9 mouse cellular contexts compared by ENCODE assay signal in genomic region chr6:126940451-126940850, GRCm38 (mm10). TPM values are rescaled to one million over a fixed set of nuclear protein-coding genes. Genes with fewer than 3 reads are reported as not detected.
A peak's percentile ranks its signal among the peaks of the same experiment; 100 is the strongest.
DNase-seq lines count a peak whose midpoint lies in the region; ATAC-seq lines count a peak whose summit lies in the region.
"Had no signal": no experiment of that assay in that cellular context is flagged by ENCODE, and none has a peak within 500 bp of the region (broad histone marks: within the 10 kb centered on the region; RNA-seq: fewer than 3 reads in every experiment).

No protein-coding gene starts in this region.

- H3K9me3 ChIP-seq in kidney, embryonic 14.5 days (ENCODE audit: control insufficient read depth, low read length): no peaks in the 10 kb centered on the region
- no peaks in the 10 kb centered on the region for H3K9me3 ChIP-seq in limb, embryonic 12.5 days

- no peak for DNase-seq in kidney, postnatal 10 days
- DNase-seq in MN1 (ENCODE audit: low spot score): peak; percentile 47
- DNase-seq in monocyte, adult 2 months (ENCODE audit: low read depth in 1 of 2, low spot score in 2 of 2): peak; percentile 23 to 39
- DNase-seq in adrenal gland, postnatal 4 days (ENCODE audit: low spot score in 2 of 2): no peak

- H3K4me1 ChIP-seq in kidney, embryonic 14.5 days (ENCODE audit: control insufficient read depth, insufficient read depth, low read length): peaks cover 11% of the 10 kb centered on the region; the same call in 1 of the 2 replicates
- H3K4me1 ChIP-seq in limb, embryonic 12.5 days (replicated peaks): peaks cover 30% of the 10 kb centered on the region

- H3K36me3 ChIP-seq in kidney, embryonic 14.5 days (ENCODE audit: control insufficient read depth, insufficient read depth, low read length): peaks cover 7% of the 10 kb centered on the region; the same call in 1 of the 2 replicates
- peaks cover 7% of the 10 kb centered on the region; the same call in 1 of the 2 replicates for H3K36me3 ChIP-seq in limb, embryonic 12.5 days

- no peak overlapping the region for H3K27ac ChIP-seq in kidney, embryonic 14.5 days (ENCODE audit: low read depth, low read length)
- H3K27ac ChIP-seq in limb, embryonic 12.5 days: no peak overlapping the region

- peak overlapping the region; percentile 73 for H3K4me3 ChIP-seq in kidney, embryonic 14.5 days (ENCODE audit: low read length)
- H3K4me3 ChIP-seq in limb, embryonic 12.5 days (replicated peaks): peak overlapping the region; percentile 75

- no peaks in the 10 kb centered on the region for H3K27me3 ChIP-seq in kidney, embryonic 14.5 days (ENCODE audit: control insufficient read depth, insufficient read depth, low read length)
- H3K27me3 ChIP-seq in limb, embryonic 12.5 days: no peaks in the 10 kb centered on the region

- ATAC-seq in kidney, embryonic 14.5 days (ENCODE audit: low FRiP score, low TSS enrichment): no peak
- peak; percentile 39 for ATAC-seq in erythroblast, adult 5-6 weeks (replicated peaks; ENCODE audit: low FRiP score, poor library complexity, severe bottlenecking)
- ATAC-seq in limb, embryonic 12.5 days (ENCODE audit: insufficient number of reproducible peaks, insufficient read depth, low FRiP score, low TSS enrichment, low read depth): no peak
- no peak for ATAC-seq in activated CD4-positive, CD25-positive, alpha-beta regulatory T cell, adult 4 months

- WGBS in kidney, embryonic 14.5 days: 4% methylated on average over 5 of the region's 5 CpGs
- 6% methylated on average over 5 of the region's 5 CpGs for WGBS in limb, embryonic 12.5 days

- H3K9ac ChIP-seq in kidney, embryonic 14.5 days (ENCODE audit: low read depth, low read length): peak overlapping the region; percentile 76; the same call in 1 of the 2 replicates
- H3K9ac ChIP-seq in limb, embryonic 12.5 days (replicated peaks): 0 out of 2 replicates have a peak overlapping the region, but pooled peaks have one; percentile 84

- peak overlapping the region; percentile 58 for H3K4me2 ChIP-seq in kidney, embryonic 14.5 days (replicated peaks; ENCODE audit: low read depth, low read length)
- peak overlapping the region; percentile 95 for H3K4me2 ChIP-seq in limb, embryonic 12.5 days

RNA-seq across cellular contexts. Expression of gene D6Wsu163e, which starts 0.7 kb away (rescaled TPM):
- polyA plus RNA-seq in kidney, embryonic 14.5 days (2014; fragmentation: Nextera tagmentation; extraction: Ambion mirVana): 14.2 and 16.8 TPM in 2 replicates
- 17.1 and 27.9 TPM in 2 replicates for total RNA-seq in erythroblast, adult 5-6 weeks (2015; ENCODE audit: low replicate concordance)
- total RNA-seq in erythroblast, adult 5-6 weeks (2017; ENCODE audit: low replicate concordance): 22.6 and 29.5 TPM in 2 replicates
- polyA plus RNA-seq in limb, embryonic 12.5 days (2016; fragmentation: Nextera tagmentation; extraction: Ambion mirVana): 12.6 and 15.1 TPM in 2 replicates
- 10 to 100 TPM; 20.6 to 23.3 TPM for total RNA-seq in adrenal gland, postnatal 4 days (2021)
- polyA plus RNA-seq in activated CD4-positive, CD25-positive, alpha-beta regulatory T cell, adult 4 months (2017; shearing (Covaris generic)): 10 to 100 TPM in 1 of 2 experiments, 1 to 10 TPM in 1; 9.8 to 11.2 TPM

RNA-seq across cellular contexts. Expression of gene Rad51ap1, which starts 1.1 kb away (rescaled TPM):
- 68.0 and 73.8 TPM in 2 replicates for polyA plus RNA-seq in kidney, embryonic 14.5 days (2014; fragmentation: Nextera tagmentation; extraction: Ambion mirVana)
- 18.0 and 20.4 TPM in 2 replicates for total RNA-seq in erythroblast, adult 5-6 weeks (2015; ENCODE audit: low replicate concordance)
- 85.9 and 165 TPM in 2 replicates for total RNA-seq in erythroblast, adult 5-6 weeks (2017; ENCODE audit: low replicate concordance)
- 70.5 and 79.0 TPM in 2 replicates for polyA plus RNA-seq in limb, embryonic 12.5 days (2016; fragmentation: Nextera tagmentation; extraction: Ambion mirVana)
- total RNA-seq in adrenal gland, postnatal 4 days (2021): 10 to 100 TPM; 18.5 to 19.7 TPM
- polyA plus RNA-seq in activated CD4-positive, CD25-positive, alpha-beta regulatory T cell, adult 4 months (2017; shearing (Covaris generic)): 10 to 100 TPM; 10.9 to 19.8 TPM

RNA-seq across cellular contexts. Expression of gene Dyrk4, which starts 18.8 kb away (rescaled TPM):
- not detected in 2 replicates for polyA plus RNA-seq in kidney, embryonic 14.5 days (2014; fragmentation: Nextera tagmentation; extraction: Ambion mirVana)
- total RNA-seq in erythroblast, adult 5-6 weeks (2015; ENCODE audit: low replicate concordance): not detected in 2 replicates
- 0.60 TPM in 1 of 2 replicates, not detected in the other for total RNA-seq in erythroblast, adult 5-6 weeks (2017; ENCODE audit: low replicate concordance)
- not detected in 2 replicates for polyA plus RNA-seq in limb, embryonic 12.5 days (2016; fragmentation: Nextera tagmentation; extraction: Ambion mirVana)
- total RNA-seq in adrenal gland, postnatal 4 days (2021): not detected
- under 1 TPM in 1 of 2 experiments, not detected in 1; 0.23 TPM for polyA plus RNA-seq in activated CD4-positive, CD25-positive, alpha-beta regulatory T cell, adult 4 months (2017; shearing (Covaris generic))
- polyA plus RNA-seq: gonadal fat pad, adult 2 months had no signal

Comparison
In these comparisons a context has a peak if more than half of its experiments do, and no peak if none do; other contexts are left out.
1. DNase-seq: peak in MN1 (single experiment) and monocyte, adult 2 months (2 of 2); none in kidney, postnatal 10 days (single experiment) and adrenal gland, postnatal 4 days (0 of 2).